Mouse (Mus musculus): ENCODE measurements around the gene Ddx59.

DNA sequence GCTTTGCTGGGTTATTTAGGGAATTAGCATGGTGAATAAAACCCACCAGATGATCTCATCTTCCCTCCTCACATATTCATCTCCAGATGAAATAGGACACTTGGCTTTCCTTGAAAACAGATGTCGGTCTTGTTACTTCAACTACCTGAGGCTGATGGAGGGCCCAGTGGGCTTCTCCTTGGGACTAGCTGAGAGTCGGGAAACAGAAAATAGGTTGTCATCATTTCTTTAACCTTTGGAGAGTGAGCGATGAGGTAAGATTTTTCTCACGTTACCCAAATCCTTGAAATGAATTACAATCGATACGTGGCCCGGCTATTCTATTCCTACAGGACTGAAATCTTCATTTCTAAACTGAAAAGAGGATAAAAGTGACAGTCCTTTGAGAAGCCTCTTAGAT, 35.8 kb upstream of the Ddx59 start:
- TF ChIP-seq CTCF (IDR thresholded peaks at IDR 0.05; ENCODE audit: low read depth) (no peak), EP300 (optimal IDR thresholded peaks at IDR 0.05) (no peak)
